Mouse (Mus musculus): ENCODE results near the gene Irf2bp2. TPM values are rescaled to one million over a fixed set of nuclear protein-coding genes. Genes with fewer than 3 reads are reported as not detected.
A peak's percentile ranks its signal among the peaks of the same experiment; 100 is the strongest.

Irf2bp2 gene
- total and polyA plus RNA-seq, 2 experiments from 2014 or later: 10.2 to 91.5 TPM

- H3K4me1 ChIP-seq (ENCODE audit: insufficient read depth, low read length): peaks cover 34% of the 10 kb centered on the region
- no peak overlapping the region for H3K27ac ChIP-seq
- no peaks in the 10 kb centered on the region for H3K9me3 ChIP-seq (ENCODE audit: low read length)
- H3K36me3 ChIP-seq (ENCODE audit: insufficient read depth, low read length): peaks cover 5% of the 10 kb centered on the region
- 0 out of 2 replicates have a peak overlapping the region, but pooled peaks have one; percentile 37 for H3K9ac ChIP-seq (replicated peaks; ENCODE audit: low read length)
- peak overlapping the region; percentile 98 for H3K4me3 ChIP-seq (ENCODE audit: low read length)
- 69% methylated on average over 10 of the region's 10 CpGs for WGBS
- ATAC-seq (no peak), DNase-seq (ENCODE audit: low spot score) (no peak)
- TF ChIP-seq CTCF (IDR thresholded peaks at IDR 0.05; ENCODE audit: low read depth): no peak
- H3K27me3 ChIP-seq (ENCODE audit: insufficient read depth, low read length): no peaks in the 10 kb centered on the region
- H3K4me2 ChIP-seq (ENCODE audit: low read depth, low read length): peak overlapping the region; percentile 99
Measured at GRCm38 (mm10) chr8:126587836-126588503, 5.8 kb downstream of the Irf2bp2 start.

GRCm38 (mm10) chr8:126586599-126587577 is 6.9 kb downstream of the Irf2bp2 start:
- no peak overlapping the region for H3K27ac ChIP-seq
- no peaks in the 10 kb centered on the region for H3K9me3 ChIP-seq (ENCODE audit: low read length)
- ATAC-seq (no peak), DNase-seq (ENCODE audit: low spot score) (no peak)
- WGBS: 56% methylated on average over 10 of the region's 10 CpGs
- H3K9ac ChIP-seq (replicated peaks; ENCODE audit: low read length): no peak overlapping the region
- H3K4me1 ChIP-seq (ENCODE audit: insufficient read depth, low read length): peaks cover 34% of the 10 kb centered on the region
- peaks cover 5% of the 10 kb centered on the region for H3K36me3 ChIP-seq (ENCODE audit: insufficient read depth, low read length)
- TF ChIP-seq CTCF (IDR thresholded peaks at IDR 0.05; ENCODE audit: low read depth): no peak
- peak overlapping the region; percentile 99 for H3K4me2 ChIP-seq (ENCODE audit: low read depth, low read length)
- H3K27me3 ChIP-seq (ENCODE audit: insufficient read depth, low read length): no peaks in the 10 kb centered on the region
- peak overlapping the region; percentile 13 for H3K4me3 ChIP-seq (ENCODE audit: low read length)

DNA sequence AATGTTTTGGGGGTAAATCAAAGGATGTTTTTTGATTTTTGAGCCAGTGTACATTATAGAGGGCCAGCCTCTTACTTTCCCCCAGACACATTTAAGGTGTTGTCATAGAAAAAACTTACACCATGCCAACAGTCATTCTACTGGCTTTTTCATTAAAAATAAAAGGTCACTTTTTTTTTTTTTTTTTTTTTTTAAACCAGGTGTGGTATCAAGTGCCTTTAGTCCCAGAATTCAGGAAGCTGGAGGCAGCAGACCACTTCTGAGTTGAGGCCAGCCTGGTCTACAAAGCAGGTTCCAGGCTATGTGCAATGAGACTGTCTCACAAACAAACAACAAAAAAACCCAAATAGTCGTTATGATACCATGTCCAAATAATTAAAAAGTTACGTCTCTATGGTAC is 7.7 kb downstream of the Irf2bp2 start:
- H3K4me3 ChIP-seq (ENCODE audit: low read length): no peak overlapping the region
- H3K27ac ChIP-seq: 0 out of 2 replicates have a peak overlapping the region, but pooled peaks have one; percentile 81
- no peaks in the 10 kb centered on the region for H3K27me3 ChIP-seq (ENCODE audit: insufficient read depth, low read length)
- DNase-seq (ENCODE audit: low spot score) (no peak), ATAC-seq (no peak)
- WGBS: 77% methylated on average over 2 of the region's 2 CpGs
- TF ChIP-seq CTCF (IDR thresholded peaks at IDR 0.05; ENCODE audit: low read depth): no peak
- H3K4me2 ChIP-seq (ENCODE audit: low read depth, low read length): peak overlapping the region; percentile 99
- no peak overlapping the region for H3K9ac ChIP-seq (replicated peaks; ENCODE audit: low read length)
- H3K4me1 ChIP-seq (ENCODE audit: insufficient read depth, low read length): peaks cover 34% of the 10 kb centered on the region
- H3K9me3 ChIP-seq (ENCODE audit: low read length): no peaks in the 10 kb centered on the region
- H3K36me3 ChIP-seq (ENCODE audit: insufficient read depth, low read length): peaks cover 2% of the 10 kb centered on the region

DNA sequence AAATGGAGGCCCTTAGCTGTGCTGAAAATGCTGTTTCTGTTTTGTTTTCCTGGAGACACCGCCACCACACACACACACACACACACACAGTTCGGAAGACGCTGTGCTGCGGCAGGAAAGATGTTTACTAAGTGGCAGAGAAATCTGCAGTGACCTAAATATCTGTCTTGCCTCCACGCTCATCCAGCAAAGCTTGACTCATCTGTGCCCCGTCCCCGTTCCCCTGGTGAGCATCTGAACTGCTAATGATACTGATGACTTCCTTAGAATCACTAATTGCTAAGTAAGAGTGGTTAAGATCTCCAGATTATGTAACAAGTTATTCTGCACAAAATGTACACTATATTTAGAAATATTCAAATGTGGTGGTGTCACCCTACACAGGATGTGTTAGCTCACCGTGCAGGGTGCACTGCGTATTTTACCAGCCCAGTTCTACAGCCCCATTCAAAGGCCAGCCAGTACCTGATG is 8.2 kb downstream of the Irf2bp2 start:
- H3K4me1 ChIP-seq (ENCODE audit: insufficient read depth, low read length): peaks cover 34% of the 10 kb centered on the region

DNA sequence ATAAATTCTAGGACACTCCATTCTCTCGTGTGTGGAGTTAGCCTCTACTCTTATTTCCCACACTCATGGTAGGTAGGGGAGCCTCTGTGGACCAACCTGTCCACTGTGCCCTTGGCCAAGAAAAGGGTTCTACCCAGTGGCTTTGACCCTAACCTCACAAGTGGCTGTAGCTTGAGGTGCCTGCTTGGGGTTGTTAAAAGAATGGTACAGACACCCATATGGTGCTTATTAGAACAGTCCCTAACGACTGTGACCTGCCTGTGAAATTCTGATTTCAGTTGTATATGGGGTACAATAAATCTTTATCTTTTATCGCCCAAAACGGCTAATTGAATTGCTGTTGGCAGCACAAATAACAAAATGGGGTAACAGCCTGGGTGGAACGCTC is 8.9 kb downstream of the Irf2bp2 start:
- peak overlapping the region; percentile 81 for H3K27ac ChIP-seq
- ATAC-seq (peak; percentile 25), DNase-seq (ENCODE audit: low spot score) (no peak)
- H3K27me3 ChIP-seq (ENCODE audit: insufficient read depth, low read length): no peaks in the 10 kb centered on the region
- H3K9ac ChIP-seq (replicated peaks; ENCODE audit: low read length): peak overlapping the region; percentile 59; the same call in 1 of the 2 replicates
- peak overlapping the region; percentile 99 for H3K4me2 ChIP-seq (ENCODE audit: low read depth, low read length)
- H3K4me1 ChIP-seq (ENCODE audit: insufficient read depth, low read length): peaks cover 34% of the 10 kb centered on the region
- no peaks in the 10 kb centered on the region for H3K36me3 ChIP-seq (ENCODE audit: insufficient read depth, low read length)
- 12% methylated on average over 5 of the region's 5 CpGs for WGBS
- H3K9me3 ChIP-seq (ENCODE audit: low read length): no peaks in the 10 kb centered on the region
- no peak for TF ChIP-seq CTCF (IDR thresholded peaks at IDR 0.05; ENCODE audit: low read depth)
- H3K4me3 ChIP-seq (ENCODE audit: low read length): peak overlapping the region; percentile 51

More for the DNA sequence above, 8.2 kb downstream of the Irf2bp2 start:
- H3K4me3 ChIP-seq (ENCODE audit: low read length): no peak overlapping the region
- peak overlapping the region; percentile 99 for H3K4me2 ChIP-seq (ENCODE audit: low read depth, low read length)
- TF ChIP-seq CTCF (IDR thresholded peaks at IDR 0.05; ENCODE audit: low read depth): no peak
- 28% methylated on average over 9 of the region's 9 CpGs for WGBS
- no peaks in the 10 kb centered on the region for H3K9me3 ChIP-seq (ENCODE audit: low read length)
- no peaks in the 10 kb centered on the region for H3K27me3 ChIP-seq (ENCODE audit: insufficient read depth, low read length)
- DNase-seq (ENCODE audit: low spot score) (no peak), ATAC-seq (no peak)
- no peaks in the 10 kb centered on the region for H3K36me3 ChIP-seq (ENCODE audit: insufficient read depth, low read length)
- peak overlapping the region; percentile 81; the same call in 1 of the 2 replicates for H3K27ac ChIP-seq
- no peak overlapping the region for H3K9ac ChIP-seq (replicated peaks; ENCODE audit: low read length)

GRCm38 (mm10) chr8:126583971-126584843 is 9.6 kb downstream of the Irf2bp2 start:
- peak; percentile 87 for ATAC-seq
- Histone ChIP-seq H3K27ac (peak overlapping the region; percentile 81), H3K36me3 (ENCODE audit: insufficient read depth, low read length) (no peaks in the 10 kb centered on the region), H3K4me1 (ENCODE audit: insufficient read depth, low read length) (peaks cover 34% of the 10 kb centered on the region), H3K27me3 (ENCODE audit: insufficient read depth, low read length) (no peaks in the 10 kb centered on the region), H3K9me3 (ENCODE audit: low read length) (no peaks in the 10 kb centered on the region), H3K9ac (replicated peaks; ENCODE audit: low read length) (peak overlapping the region; percentile 59), H3K4me3 (ENCODE audit: low read length) (peak overlapping the region; percentile 51), H3K4me2 (ENCODE audit: low read depth, low read length) (peak overlapping the region; percentile 99)
- DNase-seq (ENCODE audit: low spot score): peak; percentile 91
- WGBS: under 1% methylated on average over 63 of the region's 68 CpGs
- no peak for TF ChIP-seq CTCF (IDR thresholded peaks at IDR 0.05; ENCODE audit: low read depth)
